Mouse (Mus musculus): Measurements from ENCODE around the gene Ppa1. TPM values are rescaled to one million over a fixed set of nuclear protein-coding genes. Genes with fewer than 3 reads are reported as not detected.

Ppa1 gene
- polyA plus RNA-seq, 1 experiment from 2014 or later: 196 TPM

DNA sequence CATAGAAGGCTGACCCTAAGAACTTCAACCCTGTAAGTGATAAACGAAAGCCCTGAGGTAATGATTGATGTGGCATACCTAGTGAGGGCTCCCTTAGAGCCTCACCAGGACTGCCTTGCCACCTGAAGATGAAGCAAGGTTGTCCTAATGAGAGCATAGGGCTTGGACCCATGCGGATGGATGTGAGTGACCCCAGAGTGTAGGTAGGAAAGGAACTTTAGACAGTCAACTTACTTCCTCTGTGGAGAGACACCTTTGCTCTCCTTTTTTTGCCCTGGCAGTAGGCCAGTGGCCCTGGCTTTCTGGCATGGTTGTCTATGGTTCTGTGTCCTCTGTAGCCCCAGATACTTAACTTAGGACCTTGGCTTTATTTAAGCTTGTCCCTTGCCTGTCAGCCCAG is 48.7 kb downstream of the Ppa1 start:
- Histone ChIP-seq H3K4me3 (ENCODE audit: low read depth, low read length) (peak overlapping the region; percentile 76), H3K4me1 (ENCODE audit: control insufficient read depth, insufficient read depth, low read length) (peaks cover 13% of the 10 kb centered on the region), H3K27me3 (ENCODE audit: control insufficient read depth, insufficient read depth, low read length) (no peaks in the 10 kb centered on the region), H3K9ac (replicated peaks; ENCODE audit: low read depth, low read length) (no peak overlapping the region), H3K36me3 (ENCODE audit: control insufficient read depth, insufficient read depth, low read length) (peaks cover 16% of the 10 kb centered on the region), H3K27ac (ENCODE audit: low read depth, low read length) (no peak overlapping the region), H3K4me2 (ENCODE audit: low read depth, low read length) (peak overlapping the region; percentile 100), H3K9me3 (ENCODE audit: control insufficient read depth, low read length) (no peaks in the 10 kb centered on the region)
- WGBS: 89% methylated on average over 2 of the region's 2 CpGs
- ATAC-seq (ENCODE audit: low read depth): no peak

DNA sequence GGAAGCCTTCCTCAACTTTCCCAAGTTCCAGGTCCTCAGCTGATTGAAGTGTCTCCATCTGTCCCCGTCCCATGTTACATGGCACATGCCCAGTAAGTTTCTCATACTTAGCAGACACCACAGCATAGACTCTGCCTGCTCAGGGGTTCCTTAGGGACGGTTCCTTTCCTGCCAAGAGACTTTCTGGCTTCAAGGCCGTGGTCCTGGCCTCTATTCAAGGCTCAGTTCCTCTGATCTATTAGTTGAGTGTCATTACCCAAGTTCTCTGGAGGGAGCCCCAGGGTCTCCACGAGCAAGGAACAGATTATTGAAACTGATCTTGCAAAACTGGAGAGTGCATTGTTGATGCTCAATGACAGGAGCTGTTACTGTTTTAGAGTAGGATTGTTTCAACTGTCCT is 56.3 kb downstream of the Ppa1 start:
- no peak overlapping the region for H3K4me2 ChIP-seq (ENCODE audit: low read depth, low read length)
- no peak overlapping the region for H3K27ac ChIP-seq (ENCODE audit: low read depth, low read length)
- WGBS: 86% methylated on average over 4 of the region's 4 CpGs
- H3K4me3 ChIP-seq (ENCODE audit: low read depth, low read length): no peak overlapping the region
- H3K36me3 ChIP-seq (ENCODE audit: control insufficient read depth, insufficient read depth, low read length): peaks cover 13% of the 10 kb centered on the region; the same call in 1 of the 2 replicates
- H3K4me1 ChIP-seq (ENCODE audit: control insufficient read depth, insufficient read depth, low read length): no peaks in the 10 kb centered on the region
- ATAC-seq (ENCODE audit: low read depth): no peak
- H3K9me3 ChIP-seq (ENCODE audit: control insufficient read depth, low read length): no peaks in the 10 kb centered on the region
- no peak overlapping the region for H3K9ac ChIP-seq (replicated peaks; ENCODE audit: low read depth, low read length)
- no peaks in the 10 kb centered on the region for H3K27me3 ChIP-seq (ENCODE audit: control insufficient read depth, insufficient read depth, low read length)

DNA sequence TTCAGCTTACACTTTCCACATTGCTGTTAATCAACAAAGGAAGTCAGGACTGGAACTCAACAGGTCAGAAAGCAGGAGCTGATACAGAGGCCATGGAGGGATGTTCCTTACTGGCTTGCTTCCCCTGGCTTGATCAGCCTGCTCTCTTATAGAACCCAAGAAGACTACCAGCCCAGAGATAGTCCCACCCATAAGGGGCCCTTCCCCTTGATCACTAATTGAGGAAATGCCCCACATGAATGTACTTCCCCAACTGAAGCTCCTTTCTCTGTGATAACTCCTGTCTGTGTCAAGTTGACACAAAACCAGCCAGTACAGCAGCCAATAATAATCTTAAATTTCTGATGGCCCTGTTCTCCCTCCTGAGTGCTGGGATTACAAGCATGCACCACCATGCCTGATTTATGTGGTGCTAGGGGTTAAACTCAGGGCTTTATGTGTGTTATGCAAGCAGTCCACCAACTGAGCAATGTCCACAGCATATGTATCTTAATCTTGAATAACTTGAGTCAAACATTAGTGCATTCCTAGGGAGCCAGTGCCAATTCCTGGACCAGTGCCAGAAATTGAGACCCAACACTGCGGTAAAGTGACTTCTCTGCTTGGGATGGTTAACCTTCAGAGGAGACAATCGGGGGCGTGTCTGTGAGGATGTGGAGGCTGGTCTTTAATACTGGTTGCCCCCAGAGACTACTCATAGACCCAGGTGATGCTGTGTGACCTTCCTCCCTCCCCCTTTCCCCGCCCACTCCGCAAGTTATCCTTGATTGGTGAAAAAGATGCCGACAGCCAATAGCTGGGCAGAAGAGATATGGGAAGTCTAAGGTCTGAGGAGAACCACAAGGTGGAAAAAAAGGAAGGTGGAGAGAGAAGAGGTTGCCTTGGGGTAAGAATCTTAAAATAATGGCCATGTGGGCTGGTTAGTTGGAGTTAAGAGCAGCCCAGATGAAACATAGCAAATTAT is 58.3 kb downstream of the Ppa1 start:
- peaks cover 13% of the 10 kb centered on the region; the same call in 1 of the 2 replicates for H3K36me3 ChIP-seq (ENCODE audit: control insufficient read depth, insufficient read depth, low read length)
- no peaks in the 10 kb centered on the region for H3K9me3 ChIP-seq (ENCODE audit: control insufficient read depth, low read length)
- H3K27ac ChIP-seq (ENCODE audit: low read depth, low read length): no peak overlapping the region
- WGBS: 74% methylated on average over 6 of the region's 6 CpGs
- no peak overlapping the region for H3K4me3 ChIP-seq (ENCODE audit: low read depth, low read length)
- H3K27me3 ChIP-seq (ENCODE audit: control insufficient read depth, insufficient read depth, low read length): no peaks in the 10 kb centered on the region
- H3K4me1 ChIP-seq (ENCODE audit: control insufficient read depth, insufficient read depth, low read length): no peaks in the 10 kb centered on the region
- no peak overlapping the region for H3K4me2 ChIP-seq (ENCODE audit: low read depth, low read length)
- ATAC-seq (ENCODE audit: low read depth): no peak
- H3K9ac ChIP-seq (replicated peaks; ENCODE audit: low read depth, low read length): no peak overlapping the region

DNA sequence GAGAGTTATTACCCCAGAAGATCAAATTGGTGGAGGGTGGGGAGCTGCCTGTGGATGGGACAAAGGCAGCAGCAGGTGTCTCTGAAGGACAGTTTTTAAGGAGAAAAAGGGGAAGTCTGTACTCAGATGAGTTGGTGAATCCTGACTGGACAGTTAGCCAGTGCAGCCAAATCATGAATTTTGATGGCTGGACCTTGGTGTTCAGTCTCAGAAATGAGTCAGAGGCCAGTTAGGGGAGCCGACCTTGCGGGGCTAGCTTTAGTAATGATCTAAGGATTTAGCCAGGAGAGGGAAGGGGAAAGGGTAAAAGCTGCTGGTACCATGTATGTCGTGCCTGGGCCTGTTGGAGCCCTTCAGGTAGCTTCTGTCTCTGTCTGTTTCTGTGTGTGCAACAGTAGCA is 65.2 kb downstream of the Ppa1 start:
- no peak for ATAC-seq (ENCODE audit: low read depth)
- Histone ChIP-seq H3K4me1 (ENCODE audit: control insufficient read depth, insufficient read depth, low read length) (0 out of 2 replicates have a peak, but pooled peaks cover 3% of the 10 kb centered on the region), H3K4me2 (ENCODE audit: low read depth, low read length) (no peak overlapping the region), H3K4me3 (ENCODE audit: low read depth, low read length) (no peak overlapping the region), H3K36me3 (ENCODE audit: control insufficient read depth, insufficient read depth, low read length) (no peaks in the 10 kb centered on the region), H3K27me3 (ENCODE audit: control insufficient read depth, insufficient read depth, low read length) (no peaks in the 10 kb centered on the region), H3K9me3 (ENCODE audit: control insufficient read depth, low read length) (no peaks in the 10 kb centered on the region), H3K27ac (ENCODE audit: low read depth, low read length) (no peak overlapping the region), H3K9ac (replicated peaks; ENCODE audit: low read depth, low read length) (no peak overlapping the region)
- WGBS: 59% methylated on average over 3 of the region's 3 CpGs

DNA sequence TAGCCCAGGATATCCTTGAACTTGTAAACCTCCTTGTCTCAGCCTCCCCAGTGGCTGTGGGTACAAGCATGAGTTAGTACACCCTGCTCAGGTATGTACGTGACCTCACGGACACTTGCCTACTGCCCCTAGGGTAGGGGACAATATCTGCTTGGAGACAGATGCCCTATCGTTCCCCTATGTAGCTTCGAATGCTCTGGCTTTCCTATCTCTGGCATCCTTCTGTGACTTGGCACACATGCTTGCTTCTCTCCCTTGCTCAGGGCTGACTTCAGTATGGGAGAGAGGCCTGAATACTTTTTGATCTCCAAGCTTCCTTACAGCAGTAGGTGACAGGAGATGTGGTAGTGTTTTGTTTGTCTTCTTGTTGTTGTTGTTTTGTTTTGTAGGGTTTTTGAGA is 65.8 kb downstream of the Ppa1 start:
- Histone ChIP-seq H3K9ac (replicated peaks; ENCODE audit: low read depth, low read length) (no peak overlapping the region), H3K27ac (ENCODE audit: low read depth, low read length) (no peak overlapping the region), H3K27me3 (ENCODE audit: control insufficient read depth, insufficient read depth, low read length) (no peaks in the 10 kb centered on the region), H3K4me3 (ENCODE audit: low read depth, low read length) (no peak overlapping the region), H3K4me1 (ENCODE audit: control insufficient read depth, insufficient read depth, low read length) (0 out of 2 replicates have a peak, but pooled peaks cover 3% of the 10 kb centered on the region), H3K4me2 (ENCODE audit: low read depth, low read length) (no peak overlapping the region), H3K9me3 (ENCODE audit: control insufficient read depth, low read length) (no peaks in the 10 kb centered on the region), H3K36me3 (ENCODE audit: control insufficient read depth, insufficient read depth, low read length) (no peaks in the 10 kb centered on the region)
- no peak for ATAC-seq (ENCODE audit: low read depth)
- WGBS: 92% methylated on average over 4 of the region's 4 CpGs

DNA sequence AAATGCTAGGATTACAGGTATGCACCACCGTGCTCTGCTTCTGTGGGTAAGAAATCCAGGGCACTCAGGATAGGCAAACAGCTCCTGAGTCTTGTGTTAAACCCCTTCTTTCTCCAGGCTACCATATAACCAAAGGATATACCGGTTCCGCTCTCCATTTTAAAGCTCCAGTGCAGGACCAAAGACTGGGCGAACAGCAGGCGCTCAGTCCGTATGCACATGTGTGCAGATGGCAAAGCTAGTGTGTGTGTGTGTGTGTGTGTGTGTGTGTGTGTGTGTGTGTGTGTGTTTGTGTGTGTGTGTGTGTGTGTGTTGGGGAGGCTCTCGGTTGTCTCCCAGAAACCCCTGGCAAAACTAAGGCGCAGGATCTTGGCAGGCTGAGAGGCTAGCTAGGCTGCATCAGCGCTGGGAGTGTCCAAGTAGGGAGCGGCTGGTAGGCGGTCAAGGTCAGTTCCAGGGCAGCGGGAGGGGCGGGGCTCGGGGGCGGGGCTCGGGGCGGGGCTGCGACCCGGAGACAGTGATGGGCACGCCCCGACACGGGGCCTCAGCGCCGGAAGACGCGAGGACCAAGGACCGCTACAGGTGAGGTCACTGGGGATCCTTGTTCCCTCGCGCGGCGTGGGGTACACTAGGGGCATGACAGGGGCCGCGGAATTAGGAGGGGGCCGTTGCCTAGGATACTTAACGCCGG is 66.6 kb downstream of the Ppa1 start, which contains the start of gene Aifm2:
TSS of gene Aifm2 (plus strand) at position 493 of the 691 bp plus-strand sequence.
- 14% methylated on average over 30 of the region's 36 CpGs for WGBS

DNA sequence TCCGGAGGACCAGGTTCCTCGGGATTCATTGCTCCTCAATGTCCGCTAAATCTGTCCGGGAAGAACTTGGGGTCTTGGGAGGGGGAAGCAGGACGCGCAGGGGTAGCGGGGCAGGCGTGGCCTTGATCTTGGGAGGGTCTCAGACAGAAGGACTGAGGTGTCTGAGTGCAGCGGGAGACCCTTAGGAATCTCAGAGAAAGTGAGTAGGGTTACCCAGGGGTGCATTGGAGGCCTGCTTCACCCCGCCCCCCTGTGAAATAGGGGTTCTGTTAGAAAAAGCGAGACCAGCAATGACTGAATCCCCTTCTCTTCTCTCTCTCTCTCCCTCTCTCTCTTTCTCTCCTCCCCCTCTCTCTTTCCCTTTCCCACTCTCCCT is 67.1 kb downstream of the Ppa1 start:
- H3K36me3 ChIP-seq (ENCODE audit: control insufficient read depth, insufficient read depth, low read length): no peaks in the 10 kb centered on the region
- H3K4me2 ChIP-seq (ENCODE audit: low read depth, low read length): peak overlapping the region; percentile 92
- no peak overlapping the region for H3K27ac ChIP-seq (ENCODE audit: low read depth, low read length)
- H3K27me3 ChIP-seq (ENCODE audit: control insufficient read depth, insufficient read depth, low read length): no peaks in the 10 kb centered on the region
- 3% methylated on average over 11 of the region's 11 CpGs for WGBS
- 0 out of 2 replicates have a peak, but pooled peaks cover 3% of the 10 kb centered on the region for H3K4me1 ChIP-seq (ENCODE audit: control insufficient read depth, insufficient read depth, low read length)
- peak; percentile 28; the same call in 1 of the 2 replicates for ATAC-seq (ENCODE audit: low read depth)
- H3K9ac ChIP-seq (replicated peaks; ENCODE audit: low read depth, low read length): peak overlapping the region; percentile 53
- peak overlapping the region; percentile 47 for H3K4me3 ChIP-seq (ENCODE audit: low read depth, low read length)
- no peaks in the 10 kb centered on the region for H3K9me3 ChIP-seq (ENCODE audit: control insufficient read depth, low read length)

More for the DNA sequence above, 66.6 kb downstream of the Ppa1 start, which contains the start of gene Aifm2:
- peak within 1 kb of the TSS; percentile 92 for H3K4me2 ChIP-seq (ENCODE audit: low read depth, low read length)
- no peak within 1 kb of the TSS for H3K27ac ChIP-seq (ENCODE audit: low read depth, low read length)
- peak; percentile 80 for ATAC-seq (ENCODE audit: low read depth)
- H3K36me3 ChIP-seq (ENCODE audit: control insufficient read depth, insufficient read depth, low read length): no peaks in the 10 kb centered on the region
- H3K9me3 ChIP-seq (ENCODE audit: control insufficient read depth, low read length): no peaks in the 10 kb centered on the region
- H3K4me3 ChIP-seq (ENCODE audit: low read depth, low read length): peak within 1 kb of the TSS; percentile 47
- H3K27me3 ChIP-seq (ENCODE audit: control insufficient read depth, insufficient read depth, low read length): no peaks in the 10 kb centered on the region
- H3K9ac ChIP-seq (replicated peaks; ENCODE audit: low read depth, low read length): peak within 1 kb of the TSS; percentile 53
- H3K4me1 ChIP-seq (ENCODE audit: control insufficient read depth, insufficient read depth, low read length): 0 out of 2 replicates have a peak, but pooled peaks cover 3% of the 10 kb centered on the region

DNA sequence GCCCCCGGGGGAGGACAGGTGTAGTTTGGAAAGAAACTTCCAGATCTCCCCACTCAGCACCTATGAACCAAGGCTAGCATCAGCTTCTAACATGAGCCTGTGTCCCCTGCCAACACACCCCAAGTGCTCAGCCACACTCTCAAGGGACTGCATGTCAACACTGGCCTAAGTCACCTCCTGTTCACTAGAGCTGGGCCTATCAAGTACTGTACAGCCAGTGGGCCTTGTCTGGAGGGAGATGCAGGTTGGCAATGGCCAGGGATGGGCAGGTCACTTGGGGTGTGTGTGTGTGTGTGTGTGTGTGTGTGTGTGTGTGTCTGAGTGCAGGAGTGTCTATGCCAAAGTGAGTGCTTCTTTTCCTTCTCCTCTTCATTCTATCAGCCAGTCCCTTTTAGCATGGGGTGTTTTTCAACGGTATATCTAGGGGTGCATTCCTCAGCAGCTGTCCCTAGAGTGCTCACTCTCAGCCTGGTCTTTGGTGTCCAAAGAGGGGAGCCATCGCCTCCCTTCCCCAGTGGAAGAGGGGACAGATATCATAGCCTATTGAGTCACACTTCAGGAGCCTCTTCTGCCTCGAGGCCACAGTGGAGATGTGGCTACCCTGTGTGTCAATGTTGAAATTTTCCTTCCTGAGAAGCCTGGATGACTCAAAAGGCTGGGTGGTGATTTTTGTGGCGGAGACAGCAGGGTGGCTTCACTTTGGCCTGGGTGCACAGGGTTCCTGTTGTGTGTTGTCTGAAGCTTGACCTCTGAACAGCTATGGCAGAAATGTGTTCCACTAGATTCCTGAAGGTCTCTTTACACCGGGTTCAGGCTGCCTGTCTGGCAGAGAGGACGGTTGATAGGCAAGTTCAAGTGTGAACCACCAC is 67.9 kb downstream of the Ppa1 start:
- Histone ChIP-seq H3K27me3 (ENCODE audit: control insufficient read depth, insufficient read depth, low read length) (no peaks in the 10 kb centered on the region), H3K9me3 (ENCODE audit: control insufficient read depth, low read length) (no peaks in the 10 kb centered on the region), H3K4me2 (ENCODE audit: low read depth, low read length) (no peak overlapping the region; the same call in 1 of the 2 replicates), H3K4me3 (ENCODE audit: low read depth, low read length) (no peak overlapping the region), H3K9ac (replicated peaks; ENCODE audit: low read depth, low read length) (no peak overlapping the region), H3K36me3 (ENCODE audit: control insufficient read depth, insufficient read depth, low read length) (no peaks in the 10 kb centered on the region), H3K4me1 (ENCODE audit: control insufficient read depth, insufficient read depth, low read length) (0 out of 2 replicates have a peak, but pooled peaks cover 3% of the 10 kb centered on the region), H3K27ac (ENCODE audit: low read depth, low read length) (no peak overlapping the region)
- 79% methylated on average over 7 of the region's 7 CpGs for WGBS
- no peak for ATAC-seq (ENCODE audit: low read depth)
